Mouse (Mus musculus): ENCODE measurements around the gene Trp53bp2. TPM values are rescaled to one million over a fixed set of nuclear protein-coding genes. Genes with fewer than 3 reads are reported as not detected.

Trp53bp2 gene
- polyA plus RNA-seq, 1 experiment from 2014 or later, result 24.1 TPM

Other genes with a start within 250 kb of the Trp53bp2 start
- not detected in 2 replicates for gene Vmn1r1, start 244.7 kb upstream of the Trp53bp2 start, polyA plus RNA-seq (2014; fragmentation: Nextera tagmentation; extraction: Ambion mirVana)
- 149 and 152 TPM in 2 replicates for gene Degs1, start 126.4 kb upstream of the Trp53bp2 start, polyA plus RNA-seq (2014; fragmentation: Nextera tagmentation; extraction: Ambion mirVana)
- gene Fbxo28, start 67.5 kb upstream of the Trp53bp2 start, polyA plus RNA-seq (2014; fragmentation: Nextera tagmentation; extraction: Ambion mirVana), result 24.3 and 25.4 TPM in 2 replicates
- gene Capn2, start 108.4 kb downstream of the Trp53bp2 start, polyA plus RNA-seq (2014; fragmentation: Nextera tagmentation; extraction: Ambion mirVana), result 115 and 117 TPM in 2 replicates
- gene Capn8, start 155.8 kb downstream of the Trp53bp2 start, polyA plus RNA-seq (2014; fragmentation: Nextera tagmentation; extraction: Ambion mirVana), result 0.07 and 0.16 TPM in 2 replicates